Mouse (Mus musculus) hindlimb bud, embryonic 11.5 days (tissue): ENCODE measurements at regions not wholly inside any gene's neighbourhood (a gene's known extent, or its start where the extent isn't known, plus 50 kb on each side); places are given as distances from the start of the nearest gene placed in this dataset.

Experiments
- DNase-seq: peaks from one replicate; pipeline ENCODE4 v3.0.0-alpha.2; 2012; ENCODE audit warnings: low read depth, low spot score; ENCODE audit errors: extremely low spot score

DNA sequence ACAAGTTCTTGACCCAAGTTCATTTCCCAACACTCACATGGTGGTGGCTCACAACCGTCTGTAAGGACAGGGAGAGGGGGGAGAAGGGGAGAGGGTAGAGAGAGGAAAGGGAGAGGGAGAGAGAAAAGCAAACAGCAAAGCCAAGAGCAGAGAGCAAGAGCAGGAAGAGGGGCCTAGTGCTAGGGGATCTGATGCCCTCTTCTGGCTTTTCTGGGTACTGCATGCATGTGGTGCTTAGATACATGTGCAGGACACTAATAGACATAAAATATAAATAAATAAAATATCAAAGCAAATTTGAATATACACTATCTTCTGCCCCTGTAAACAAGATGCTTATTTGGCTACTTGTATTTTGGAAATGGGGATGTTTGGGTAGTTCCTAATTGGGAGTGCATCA, 91.2 kb downstream of the Rnf138rt1 start:
- peak; percentile 5 for DNase-seq
